Mouse (Mus musculus) CH12.LX (cell line): ENCODE measurements around the gene Kank4. TPM values are rescaled to one million over a fixed set of nuclear protein-coding genes. Genes with fewer than 3 reads are reported as not detected.
"Not testable (repeated sequence)": the region's sequence is repeated elsewhere in the genome, so short reads cannot be mapped to it uniquely, and the experiment has no call there.

Source experiments
- DNase-seq: peaks from one replicate; pipeline ENCODE4 v3.0.0-alpha.2; 2013; ENCODE audit errors: extremely low read depth
- H3K27ac ChIP-seq: 2 replicates; pipeline ENCODE4 v1.5.1; 2012; ENCODE audit warnings: low read depth, mild to moderate bottlenecking, control low read depth, moderate library complexity; ENCODE audit not compliant: insufficient read depth
- H3K27me3 ChIP-seq: replicated peaks from 2 replicates; pipeline ENCODE3; 2012; ENCODE audit warnings: inconsistent platforms
- H3K36me3 ChIP-seq, 2 experiments: replicated peaks in 1 of 2; 2 replicates each; pipeline versions ENCODE3 to v1.6.1; 2012; ENCODE audit warnings: inconsistent platforms in 1 of 2, low read length in 1 of 2, mild to moderate bottlenecking in 1 of 2, mixed read lengths in 1 of 2, moderate library complexity in 1 of 2; ENCODE audit not compliant: control insufficient read depth in 1 of 2, insufficient read depth in 1 of 2
- H3K4me1 ChIP-seq, 2 experiments: 2 replicates each; pipeline ENCODE4 v1.6.1; 2012; ENCODE audit warnings: inconsistent platforms in 1 of 2, moderate library complexity in 1 of 2; ENCODE audit not compliant: insufficient read depth in 2 of 2, control insufficient read depth in 1 of 2
- H3K4me2 ChIP-seq: 2 replicates; pipeline ENCODE4 v1.6.1; 2012; ENCODE audit warnings: low read depth, mild to moderate bottlenecking, control low read depth; ENCODE audit not compliant: poor library complexity, insufficient read depth, severe bottlenecking
- H3K4me3 ChIP-seq, 3 experiments: fragments of 150-350 bp in 1 of 3; sonication (generic) in 1 of 3; replicated peaks in 1 of 3; 2 replicates each; pipeline versions ENCODE3 to v1.5.1; 2011 to 2012; ENCODE audit warnings: low read depth in 2 of 3, low read length in 2 of 3, mild to moderate bottlenecking in 2 of 3, moderate library complexity in 2 of 3, control low read depth in 1 of 3, improper control_type of control experiment in 1 of 3, inconsistent platforms in 1 of 3, mixed read lengths in 1 of 3; ENCODE audit not compliant: poor library complexity in 1 of 3
- H3K79me2 ChIP-seq: replicated peaks from 2 replicates; pipeline ENCODE4 v1.6.1; 2012; ENCODE audit warnings: mild to moderate bottlenecking, moderate library complexity; ENCODE audit not compliant: control insufficient read depth, poor library complexity, insufficient read depth, severe bottlenecking; ENCODE audit errors: extremely low read depth
- H3K9ac ChIP-seq: 2 replicates; pipeline ENCODE4 v1.6.1; 2012; ENCODE audit warnings: low read depth, mild to moderate bottlenecking, control low read depth, moderate library complexity; ENCODE audit not compliant: insufficient read depth
- H3K9me3 ChIP-seq: replicated peaks from 2 replicates; pipeline ENCODE3; 2012; ENCODE audit warnings: low read length, inconsistent platforms, mixed read lengths
- BHLHE40 ChIP-seq: IDR thresholded peaks from 2 replicates; pipeline ENCODE4 v1.6.1; 2011; ENCODE audit warnings: mild to moderate bottlenecking, low read depth, low read length, improper control_type of control experiment
- CHD1 ChIP-seq: IDR thresholded peaks from 2 replicates; pipeline ENCODE4 v1.6.1; 2012; ENCODE audit warnings: low read depth, low read length, improper control_type of control experiment, inconsistent platforms
- CHD2 ChIP-seq: IDR thresholded peaks from 2 replicates; pipeline ENCODE4 v1.6.1; 2011; ENCODE audit warnings: low read length, improper control_type of control experiment
- CTCF ChIP-seq, 2 experiments: IDR thresholded peaks in 1 of 2; conservative IDR thresholded peaks in 1 of 2; 2 replicates each; pipeline ENCODE4 v1.5.1; 2011 to 2012; ENCODE audit warnings: low read depth in 2 of 2, low read length in 2 of 2, improper control_type of control experiment in 1 of 2, inconsistent platforms in 1 of 2, mild to moderate bottlenecking in 1 of 2, moderate library complexity in 1 of 2
- E2F4 ChIP-seq: IDR thresholded peaks from 2 replicates; pipeline ENCODE4 v1.6.1; 2011; ENCODE audit warnings: low read depth, low read length, improper control_type of control experiment; ENCODE audit not compliant: insufficient replicate concordance
- EP300 ChIP-seq: IDR thresholded peaks from 2 replicates; pipeline ENCODE4 v1.6.1; 2011; ENCODE audit warnings: low read length, improper control_type of control experiment
- ETS1 ChIP-seq: conservative IDR thresholded peaks from 2 replicates; pipeline ENCODE4 v1.6.1; 2012; ENCODE audit warnings: low read depth, mild to moderate bottlenecking, inconsistent platforms, low read length, improper control_type of control experiment, moderate library complexity
- HCFC1 ChIP-seq: IDR thresholded peaks from 2 replicates; pipeline ENCODE4 v1.6.1; 2012; ENCODE audit warnings: low read depth, mild to moderate bottlenecking, inconsistent platforms, low read length, improper control_type of control experiment
- KAT2A ChIP-seq: IDR thresholded peaks from 2 replicates; pipeline ENCODE4 v1.6.1; 2012; ENCODE audit warnings: low read length, improper control_type of control experiment, inconsistent platforms; ENCODE audit not compliant: insufficient replicate concordance
- MAFK ChIP-seq: IDR thresholded peaks from 2 replicates; pipeline ENCODE4 v1.6.1; 2011; ENCODE audit warnings: low read length, improper control_type of control experiment; ENCODE audit not compliant: insufficient replicate concordance
- MAX ChIP-seq: IDR thresholded peaks from 2 replicates; pipeline ENCODE4 v1.6.1; 2011; ENCODE audit warnings: low read length, improper control_type of control experiment
- MAZ ChIP-seq: IDR thresholded peaks from 2 replicates; pipeline ENCODE4 v1.6.1; 2012; ENCODE audit warnings: low read depth, mild to moderate bottlenecking, inconsistent platforms, low read length, improper control_type of control experiment, moderate library complexity
- MEF2A ChIP-seq: IDR thresholded peaks from 2 replicates; pipeline ENCODE4 v1.6.1; 2014; ENCODE audit warnings: low read depth, mild to moderate bottlenecking, inconsistent platforms, low read length, improper control_type of control experiment, borderline replicate concordance
- NELFE ChIP-seq: IDR thresholded peaks from 2 replicates; pipeline ENCODE4 v1.6.1; 2011; ENCODE audit warnings: low read depth, low read length, improper control_type of control experiment
- NRF1 ChIP-seq: IDR thresholded peaks from 2 replicates; pipeline ENCODE4 v1.6.1; 2014; ENCODE audit warnings: low read depth, mild to moderate bottlenecking, inconsistent platforms, low read length, improper control_type of control experiment, moderate library complexity
- PAX5 ChIP-seq: IDR thresholded peaks from 2 replicates; pipeline ENCODE4 v1.6.1; 2012; ENCODE audit warnings: low read length, inconsistent platforms, mixed read lengths
- POLR2A ChIP-seq: IDR thresholded peaks from 2 replicates; pipeline ENCODE4 v1.6.1; 2011; ENCODE audit warnings: low read depth, mild to moderate bottlenecking, improper control_type of control experiment, low read length
- POLR2AphosphoS2 ChIP-seq: IDR thresholded peaks from 2 replicates; pipeline ENCODE4 v1.6.1; 2011; ENCODE audit warnings: low read depth, low read length, improper control_type of control experiment
- RAD21 ChIP-seq: IDR thresholded peaks from 2 replicates; pipeline ENCODE4 v1.6.1; 2011; ENCODE audit warnings: low read depth, mild to moderate bottlenecking, low read length, improper control_type of control experiment, moderate library complexity
- RCOR1 ChIP-seq: conservative IDR thresholded peaks from 2 replicates; pipeline ENCODE4 v1.6.1; 2012; ENCODE audit warnings: low read depth, mild to moderate bottlenecking, inconsistent platforms, low read length, improper control_type of control experiment
- SMC3 ChIP-seq: IDR thresholded peaks from 2 replicates; pipeline ENCODE4 v1.6.1; 2011; ENCODE audit warnings: low read depth, low read length, improper control_type of control experiment
- TBP ChIP-seq: conservative IDR thresholded peaks from 2 replicates; pipeline ENCODE4 v1.6.1; 2011; ENCODE audit warnings: low read depth, low read length, improper control_type of control experiment
- UBTF ChIP-seq: IDR thresholded peaks from 2 replicates; pipeline ENCODE4 v1.6.1; 2012; ENCODE audit warnings: low read depth, mild to moderate bottlenecking, inconsistent platforms, low read length, improper control_type of control experiment, moderate library complexity
- USF2 ChIP-seq: conservative IDR thresholded peaks from 2 replicates; pipeline ENCODE4 v1.6.1; 2011; ENCODE audit warnings: low read depth, low read length, improper control_type of control experiment
- ZC3H11A ChIP-seq: IDR thresholded peaks from 2 replicates; pipeline ENCODE4 v1.6.1; 2012; ENCODE audit warnings: low read depth, mild to moderate bottlenecking, inconsistent platforms, low read length, improper control_type of control experiment
- ZKSCAN1 ChIP-seq: IDR thresholded peaks from 2 replicates; pipeline ENCODE4 v1.6.1; 2012; ENCODE audit warnings: low read depth, inconsistent platforms, low read length, improper control_type of control experiment, borderline replicate concordance
- ZMIZ1 ChIP-seq: IDR thresholded peaks from 2 replicates; pipeline ENCODE4 v1.6.1; 2012; ENCODE audit warnings: low read depth, mild to moderate bottlenecking, inconsistent platforms, low read length, improper control_type of control experiment
- ZNF384 ChIP-seq: IDR thresholded peaks from 2 replicates; pipeline ENCODE4 v1.6.1; 2012; ENCODE audit warnings: low read depth, low read length, improper control_type of control experiment, inconsistent platforms
- dilution Hi-C: fragments of 300-500 bp; cut with MboI; formaldehyde crosslinking; loops from 2 replicates; pipeline ENCODE4 v1.14.3; 2020; ENCODE audit warnings: low sequenced_read_pairs; ENCODE audit not compliant: extremely low pct_unique_long_range_greater_than_20kb, extremely low pct_ligation_motif_present
- in situ Hi-C: fragments of 300-500 bp; cut with MboI; formaldehyde crosslinking; loops from 3 replicates; pipeline ENCODE4 v1.14.3; 2019; ENCODE audit warnings: low sequenced_read_pairs, low pct_ligation_motif_present, low pct_unique_long_range_greater_than_20kb, mixed read lengths
- polyA plus RNA-seq: library from polyadenylated mRNA; unstranded; fragments of >175 nt; gene quantifications from 2 replicates; pipeline ENCODE4 v1.2.1, GENCODE M21; 2012; ENCODE audit warnings: low read depth; ENCODE audit not compliant: insufficient read length
- total RNA-seq, 2 experiments: library from RNA; depleted of rRNA; stranded (reverse); fragments of 300-350 nt in 1 of 2; fragments of >200 nt in 1 of 2; gene quantifications; 2 replicates each; pipeline ENCODE4 v1.2.3; 2012 to 2014

The Kank4 gene
- total and polyA plus RNA-seq, 3 experiments = not detected

DNA sequence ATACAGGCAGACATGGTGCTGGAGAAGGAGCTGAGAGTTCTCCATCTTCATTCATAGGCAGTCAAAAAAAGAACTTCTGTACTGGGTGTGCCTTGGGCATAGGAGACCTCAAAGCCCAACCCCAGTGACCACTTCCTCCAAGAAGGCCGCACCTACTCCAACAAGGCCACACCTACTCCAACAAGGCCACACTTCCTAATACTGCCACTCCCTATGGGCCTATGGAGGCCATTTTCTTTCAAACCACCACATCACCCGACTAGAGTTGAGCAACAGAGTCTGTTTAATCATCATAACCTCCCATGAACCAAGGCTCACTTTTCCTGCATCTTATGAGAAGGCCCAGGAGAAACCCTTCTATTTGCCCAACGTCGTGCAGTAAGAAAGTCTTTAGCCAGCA is 27.9 kb upstream of the Kank4 start:
- in situ Hi-C loops (no loop called here), dilution Hi-C loops (no loop called here)
- no peak overlapping the region for H3K4me2 ChIP-seq
- no peak overlapping the region for H3K27ac ChIP-seq
- H3K9ac ChIP-seq = no peak overlapping the region
- no peaks in the 10 kb centered on the region for H3K4me1 ChIP-seq
- no peaks in the 10 kb centered on the region for H3K36me3 ChIP-seq
- no peaks in the 10 kb centered on the region for H3K27me3 ChIP-seq
- no peak for TF ChIP-seq CHD1
- no peak for TF ChIP-seq ZMIZ1
- no peak for TF ChIP-seq USF2
- no peak for TF ChIP-seq BHLHE40
- no peak for TF ChIP-seq SMC3
- TF ChIP-seq ZC3H11A = no peak
- TF ChIP-seq RCOR1 = no peak
- no peak for TF ChIP-seq EP300
- TF ChIP-seq PAX5 = no peak
- TF ChIP-seq POLR2A = no peak
- no peak for TF ChIP-seq POLR2AphosphoS2
- TF ChIP-seq CHD2 = no peak
- TF ChIP-seq TBP = no peak
- no peak for TF ChIP-seq MAFK
- TF ChIP-seq ZNF384 = no peak
- no peak for TF ChIP-seq MAX
- no peak for TF ChIP-seq NRF1
- TF ChIP-seq RAD21 = no peak
- peaks cover 81% of the 10 kb centered on the region for H3K9me3 ChIP-seq
- H3K4me3 ChIP-seq = no peak overlapping the region
- no peak for DNase-seq
- H3K79me2 ChIP-seq = no peaks in the 10 kb centered on the region

GRCm38 (mm10) chr4:98843906-98844597 is 26.7 kb upstream of the Kank4 start:
- Histone ChIP-seq H3K27ac (no peak overlapping the region), H3K4me2 (no peak overlapping the region), H3K4me1 (no peaks in the 10 kb centered on the region), H3K79me2 (no peaks in the 10 kb centered on the region), H3K9ac (no peak overlapping the region), H3K9me3 (peaks cover 79% of the 10 kb centered on the region), H3K36me3 (no peaks in the 10 kb centered on the region), H3K4me3 (no peak overlapping the region), H3K27me3 (no peaks in the 10 kb centered on the region)
- DNase-seq = no peak
- no peak for TF ChIP-seq UBTF
- no peak for TF ChIP-seq E2F4
- TF ChIP-seq CHD2 = no peak
- TF ChIP-seq MAZ = no peak
- TF ChIP-seq NELFE = no peak
- no peak for TF ChIP-seq ETS1
- no peak for TF ChIP-seq BHLHE40
- no peak for TF ChIP-seq MAX
- TF ChIP-seq MEF2A = no peak
- no peak for TF ChIP-seq HCFC1
- TF ChIP-seq SMC3 = no peak
- TF ChIP-seq ZC3H11A = no peak
- TF ChIP-seq POLR2A = no peak
- TF ChIP-seq ZKSCAN1 = no peak
- no peak for TF ChIP-seq KAT2A
- TF ChIP-seq CTCF (conservative IDR thresholded peaks at IDR 0.05 in 1 of 2, IDR thresholded peaks at IDR 0.05 in 1 of 2; ENCODE audit: low read depth in 2 of 2, low read length in 2 of 2) = no peak
- TF ChIP-seq ZMIZ1 = no peak
- TF ChIP-seq POLR2AphosphoS2 = no peak
- dilution Hi-C loops = no loop called here
- in situ Hi-C loops = no loop called here

DNA sequence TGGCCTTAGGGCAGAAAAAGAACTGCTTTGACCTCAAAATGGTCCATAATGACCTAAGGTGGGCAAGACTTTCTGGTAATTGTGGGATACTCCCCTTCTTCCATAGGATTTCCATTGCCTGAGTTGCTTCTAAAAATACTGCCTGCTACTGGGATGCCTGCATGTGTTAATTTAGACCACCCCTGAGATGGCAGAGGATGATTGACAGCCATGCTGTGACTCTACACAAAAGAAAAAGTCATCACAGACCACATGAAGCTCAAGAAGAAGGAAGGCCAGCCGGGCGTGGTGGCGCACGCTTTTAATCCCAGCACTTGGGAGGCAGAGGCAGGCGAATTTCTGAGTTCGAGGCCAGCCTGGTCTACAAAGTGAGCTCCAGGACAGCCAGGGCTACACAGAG is 23.9 kb upstream of the Kank4 start:
- H3K9ac ChIP-seq, H3K4me3 ChIP-seq, in situ Hi-C loops, H3K4me1 ChIP-seq, DNase-seq, H3K4me2 ChIP-seq, H3K79me2 ChIP-seq, H3K27me3 ChIP-seq, H3K36me3 ChIP-seq, dilution Hi-C loops, H3K27ac ChIP-seq: not testable (repeated sequence)
- peaks cover 76% of the 10 kb centered on the region for H3K9me3 ChIP-seq
